Mouse (Mus musculus) liver, embryonic 14.5 days (tissue): ENCODE results near the gene Pip5k1b.

Experiments
- CTCF ChIP-seq: IDR thresholded peaks from 2 replicates; pipeline ENCODE4 v1.5.1; 2016; ENCODE audit warnings: antibody characterized with exemption, low read depth, control low read depth
- EP300 ChIP-seq: IDR thresholded peaks from 2 replicates; pipeline ENCODE4 v1.6.1; 2016; ENCODE audit warnings: antibody characterized with exemption, low read depth

- TF ChIP-seq CTCF (no peak), EP300 (no peak)
These were observed 100.3 kb downstream of the Pip5k1b start for GRCm38 (mm10) chr19:24455249-24455960.
